Mouse (Mus musculus): ENCODE measurements around the gene Mamdc4.
"Not testable (repeated sequence)": the region's sequence is repeated elsewhere in the genome, so short reads cannot be mapped to it uniquely, and the experiment has no call there.

Gene Mamdc4

DNA sequence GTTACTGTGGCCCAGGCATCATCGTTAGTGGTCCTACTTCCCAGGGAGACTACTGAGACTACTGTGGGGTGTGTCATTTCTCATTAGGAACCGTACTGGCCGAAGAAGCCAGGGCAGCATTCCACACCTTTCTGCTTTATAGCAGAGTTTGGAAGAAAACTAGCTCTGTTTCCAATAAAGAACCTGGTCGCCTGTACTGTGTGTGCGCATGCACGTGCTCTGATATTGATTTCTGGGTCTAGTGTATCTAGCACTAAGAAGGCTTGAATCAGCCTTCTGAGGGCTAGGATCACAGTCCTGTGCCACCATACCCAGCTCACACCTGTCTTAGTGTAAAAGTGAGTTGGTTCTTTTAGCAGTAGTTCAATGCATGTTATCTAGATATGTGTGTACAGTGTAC is 15.9 kb downstream of the Mamdc4 start:
- no peak for DNase-seq

DNA sequence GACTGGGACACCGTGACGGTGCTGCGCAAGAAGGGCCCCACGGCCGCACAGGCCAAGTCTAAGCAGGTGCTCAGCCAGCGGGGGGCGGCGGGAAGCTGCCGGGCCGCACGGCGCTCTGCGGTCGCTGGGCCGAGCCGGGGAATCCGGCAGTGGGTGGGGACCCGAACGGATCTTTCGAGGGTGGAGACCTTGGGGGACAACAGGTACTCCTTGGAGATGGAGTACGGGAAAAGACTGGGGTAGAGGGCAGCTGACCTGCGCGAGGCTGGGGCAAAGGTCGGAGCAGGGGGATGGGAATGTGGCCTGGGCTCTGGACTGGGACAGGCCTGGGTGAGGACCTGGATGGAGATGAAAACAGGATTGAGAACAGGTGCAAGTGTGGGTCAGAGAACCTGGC is 16.7 kb downstream of the Mamdc4 start:
- no peak for DNase-seq

DNA sequence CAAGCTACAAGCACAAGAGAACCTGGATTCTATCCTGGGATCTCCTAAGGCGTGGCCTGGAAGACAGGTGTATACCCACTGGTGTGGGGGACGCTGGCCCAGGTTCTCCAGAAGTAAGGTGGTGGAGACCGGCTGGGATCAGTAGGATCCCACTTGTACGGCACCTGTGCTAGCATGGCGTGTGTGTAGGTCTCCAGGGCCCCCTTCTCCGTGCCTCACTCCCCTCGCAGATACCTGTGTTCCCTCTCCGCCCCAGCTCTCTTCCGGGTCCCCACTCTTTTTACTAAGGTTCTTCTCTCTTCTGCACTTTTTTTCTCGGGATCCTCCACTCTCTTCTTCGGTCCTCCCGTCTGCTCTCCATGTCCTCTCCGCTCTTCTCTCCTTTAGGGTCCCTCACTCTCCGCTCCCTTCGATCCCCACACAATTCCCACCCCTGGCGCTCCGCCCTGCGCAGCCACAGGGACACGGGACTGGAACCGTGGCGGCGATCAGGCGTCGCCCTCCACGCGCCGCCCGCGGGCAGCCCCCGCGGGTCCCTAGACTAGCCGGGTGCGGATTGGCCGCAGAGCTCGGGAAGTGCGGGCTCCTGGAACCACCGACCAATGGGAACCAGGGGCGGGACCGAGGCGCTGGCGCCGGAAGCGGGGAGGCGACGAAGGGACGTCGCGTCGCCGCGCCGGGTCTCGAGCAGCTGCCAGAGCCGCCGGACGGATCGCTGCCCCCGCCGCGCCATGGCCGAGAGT is 17.3 kb downstream of the Mamdc4 start, which contains the start of gene Edf1:
TSS of gene Edf1 (plus strand) at position 627 of the 743 bp plus-strand sequence.
- peak; percentile 93 for DNase-seq

DNA sequence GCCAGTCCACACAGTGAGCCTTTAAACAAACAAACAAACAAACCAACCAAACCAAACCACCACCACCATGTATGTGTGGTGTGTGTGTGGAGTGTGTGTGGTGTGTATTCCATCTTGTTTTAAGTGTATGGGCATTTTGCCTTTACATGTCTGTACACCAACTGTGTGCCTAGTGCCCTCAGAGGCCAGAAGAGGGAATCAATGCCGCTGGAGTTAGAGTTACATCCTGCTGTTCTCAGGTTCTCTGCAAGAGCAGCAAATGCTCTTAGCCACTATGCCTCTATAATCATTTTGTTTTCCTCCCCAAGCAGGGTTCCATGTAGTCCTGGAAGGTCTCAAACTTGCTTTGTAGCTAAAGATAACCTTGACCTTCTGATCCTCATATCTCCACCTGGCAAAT is 18.3 kb downstream of the Mamdc4 start:
- no peak for DNase-seq

DNA sequence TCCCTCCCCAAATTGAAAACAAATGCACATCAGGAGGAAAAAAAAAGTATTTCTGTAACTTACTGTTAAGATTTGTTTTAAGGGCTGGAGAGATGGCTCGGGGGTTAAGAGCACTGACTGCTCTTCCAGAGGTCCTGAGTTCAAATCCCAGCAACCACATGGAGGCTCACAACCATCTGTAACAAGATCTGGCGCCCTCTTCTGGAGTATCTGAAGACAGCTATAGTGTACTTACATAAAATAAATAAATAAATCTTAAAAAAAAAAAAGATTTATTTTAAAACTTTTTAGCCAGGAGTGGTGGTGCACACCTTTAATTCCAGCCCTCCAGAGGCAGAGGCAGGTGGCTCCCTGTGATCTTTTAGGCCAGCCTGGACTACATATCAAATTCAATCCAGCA is 19.2 kb downstream of the Mamdc4 start:
- not testable (repeated sequence) for DNase-seq

DNA sequence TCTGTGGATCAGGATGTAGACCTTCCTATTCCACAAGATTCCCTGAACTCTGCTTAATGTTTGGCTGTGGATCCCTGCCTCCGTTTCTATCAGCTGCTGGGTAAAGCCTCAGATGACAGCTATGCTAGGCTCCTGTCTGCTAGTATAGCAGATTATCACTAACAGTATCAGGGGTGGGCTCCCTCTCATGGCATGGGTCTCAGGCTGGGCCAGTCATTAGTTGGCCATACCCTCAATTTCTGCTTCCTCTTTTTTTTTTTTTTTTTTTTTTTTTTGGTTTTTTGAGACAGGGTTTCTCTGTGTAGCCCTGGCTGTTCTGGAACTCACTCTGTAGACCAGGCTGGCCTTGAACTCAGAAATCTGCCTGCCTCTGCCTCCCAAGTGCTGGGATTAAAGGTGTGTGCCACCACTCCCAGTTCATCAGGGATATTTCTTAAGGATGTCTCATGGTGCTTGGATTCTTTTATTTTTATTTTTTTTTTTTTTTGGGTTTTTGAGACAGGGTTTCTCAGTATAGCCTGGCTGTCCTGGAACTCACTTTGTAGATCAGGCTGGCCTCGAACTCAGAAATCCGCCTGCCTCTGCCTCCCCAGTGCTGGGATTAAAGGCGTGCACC is 21.4 kb downstream of the Mamdc4 start:
- DNase-seq: not testable (repeated sequence)

DNA sequence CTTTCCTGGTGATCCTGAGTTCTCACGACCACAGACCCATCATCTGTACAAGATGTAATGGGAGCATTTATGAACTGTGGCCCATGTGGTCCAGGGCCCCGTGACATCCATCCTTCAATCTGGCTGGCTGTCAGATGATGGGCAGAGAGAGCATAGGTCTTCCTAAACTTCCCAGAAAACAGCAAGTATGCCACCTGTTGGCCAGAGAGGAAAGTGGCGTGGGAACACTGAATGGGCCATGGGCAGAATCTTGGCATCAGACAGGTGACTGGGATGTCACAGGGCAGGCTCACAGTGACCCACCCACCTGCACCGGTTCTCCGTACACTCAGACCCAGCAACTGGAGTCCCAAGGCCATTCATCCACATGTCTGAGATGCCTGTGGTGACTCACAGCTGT is 23.5 kb downstream of the Mamdc4 start:
- DNase-seq: peak; percentile 54

DNA sequence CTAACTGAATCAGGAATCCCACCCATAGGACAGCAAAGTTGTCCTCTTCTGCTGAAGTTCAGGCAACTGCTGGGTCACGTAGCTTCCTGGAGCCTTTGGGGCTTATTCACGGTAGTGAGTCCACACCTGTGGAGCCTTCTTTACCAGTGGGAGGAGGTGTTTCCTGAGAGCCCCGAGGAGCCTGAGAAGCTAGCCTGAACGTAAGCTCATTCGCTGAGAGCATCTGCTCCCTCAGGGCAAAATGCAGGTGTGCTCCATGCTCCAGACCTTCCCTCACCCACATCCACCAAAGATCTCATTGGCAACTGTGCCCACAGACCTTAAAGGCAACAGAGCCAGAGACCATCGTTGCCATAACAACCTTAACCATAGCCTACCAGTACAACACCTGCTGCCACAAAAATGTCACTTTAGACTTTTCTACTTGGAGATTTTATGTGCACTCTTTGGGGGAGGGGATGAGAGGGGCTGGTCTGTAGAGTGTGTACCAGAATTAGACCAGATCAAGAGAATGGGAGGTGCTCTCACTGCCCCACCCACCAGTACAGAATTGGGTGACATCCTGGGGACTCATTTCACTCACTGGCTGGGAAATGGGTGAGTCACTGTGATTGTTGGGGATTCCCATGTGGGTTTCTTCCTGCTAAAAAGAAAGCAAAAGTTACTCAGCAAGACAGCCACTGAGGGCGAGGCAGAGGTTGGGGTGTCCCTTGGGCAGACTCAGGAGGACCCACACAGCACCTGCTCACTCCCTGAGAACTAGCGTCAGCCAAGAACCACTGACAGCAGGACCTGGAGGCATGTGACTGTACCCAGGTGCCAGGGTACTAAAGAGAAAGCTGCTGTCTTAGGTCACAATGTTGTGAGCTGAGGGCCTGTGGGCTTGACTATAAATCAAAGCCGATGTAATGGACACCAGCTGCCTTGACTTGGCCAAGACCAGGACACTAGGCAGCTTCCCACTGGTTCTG is 25.3 kb downstream of the Mamdc4 start:
- no peak for DNase-seq

DNA sequence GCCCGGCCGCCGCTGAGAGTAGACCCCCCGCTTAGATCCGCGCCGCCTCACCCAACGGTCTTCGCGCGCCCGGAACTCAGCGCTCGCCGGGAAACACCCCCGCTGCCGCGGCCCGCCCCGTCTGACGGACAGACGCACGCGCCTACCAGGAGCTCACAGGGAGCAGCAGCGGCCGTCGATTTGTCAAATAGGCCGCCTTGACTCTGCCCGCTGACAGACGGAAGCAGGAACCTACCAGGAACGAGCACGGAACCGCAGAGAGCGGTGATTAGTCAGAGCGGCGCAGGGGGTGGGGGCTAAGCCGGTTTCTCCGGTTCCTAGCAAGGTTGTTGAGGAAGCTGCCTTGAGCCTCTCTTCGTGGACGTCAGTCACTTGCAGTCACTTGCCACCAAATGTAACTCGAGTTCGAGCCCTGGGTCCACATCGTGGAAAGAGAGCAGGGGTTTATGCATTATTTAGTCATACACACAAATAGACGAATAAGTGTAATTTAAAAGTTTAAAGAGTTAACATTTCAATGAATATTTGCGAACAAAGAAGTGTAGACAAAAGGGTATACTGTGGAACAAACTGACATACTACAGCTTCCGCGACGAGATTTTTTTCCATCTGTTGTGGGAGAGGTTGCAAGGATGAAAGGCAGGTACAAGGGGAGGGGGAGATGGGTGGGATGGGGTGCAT is 27.7 kb downstream of the Mamdc4 start, which contains the start of gene Traf2:
TSS of gene Traf2 (minus strand) at position 130 of the 681 bp plus-strand sequence.
- peak; percentile 98 for DNase-seq

DNA sequence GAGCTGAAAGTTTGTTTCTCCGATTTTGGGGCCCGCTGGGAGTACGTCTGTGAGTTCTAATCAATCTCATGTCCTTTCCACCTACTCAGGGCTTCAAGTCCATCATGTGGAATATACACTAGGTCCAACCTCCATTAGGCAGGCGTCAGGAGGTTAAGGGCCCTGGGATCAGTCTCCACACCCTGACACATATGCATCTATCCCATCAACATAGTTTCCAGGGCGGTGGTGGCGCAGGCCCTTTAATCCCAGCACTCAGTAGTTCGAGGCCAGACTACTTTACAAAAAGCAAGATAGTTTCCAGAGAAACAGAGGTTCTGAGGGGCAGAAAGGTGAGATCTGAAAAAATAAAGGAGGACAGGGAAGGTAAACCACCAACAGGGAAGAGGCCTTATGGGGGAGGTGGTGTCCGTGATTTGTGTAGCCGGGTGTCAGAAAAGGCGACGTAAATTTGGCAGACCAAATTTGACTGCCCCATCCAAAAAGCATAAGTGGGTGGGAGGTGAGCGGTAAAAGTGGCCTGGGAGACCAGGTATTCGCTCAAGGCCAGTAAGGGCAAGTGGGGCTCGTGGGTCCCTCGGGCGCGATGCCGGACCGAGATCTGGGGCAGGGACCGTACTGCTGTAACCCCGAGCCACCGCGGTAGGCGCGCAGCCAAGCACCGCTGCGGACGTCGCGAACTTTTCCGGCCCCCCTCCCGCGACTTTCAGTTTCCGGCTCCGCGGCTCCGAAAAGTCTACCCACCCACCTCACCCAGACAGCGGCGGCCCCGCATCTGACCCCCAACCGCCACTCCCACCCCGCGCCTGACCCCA is 28.4 kb downstream of the Mamdc4 start:
- no peak for DNase-seq

DNA sequence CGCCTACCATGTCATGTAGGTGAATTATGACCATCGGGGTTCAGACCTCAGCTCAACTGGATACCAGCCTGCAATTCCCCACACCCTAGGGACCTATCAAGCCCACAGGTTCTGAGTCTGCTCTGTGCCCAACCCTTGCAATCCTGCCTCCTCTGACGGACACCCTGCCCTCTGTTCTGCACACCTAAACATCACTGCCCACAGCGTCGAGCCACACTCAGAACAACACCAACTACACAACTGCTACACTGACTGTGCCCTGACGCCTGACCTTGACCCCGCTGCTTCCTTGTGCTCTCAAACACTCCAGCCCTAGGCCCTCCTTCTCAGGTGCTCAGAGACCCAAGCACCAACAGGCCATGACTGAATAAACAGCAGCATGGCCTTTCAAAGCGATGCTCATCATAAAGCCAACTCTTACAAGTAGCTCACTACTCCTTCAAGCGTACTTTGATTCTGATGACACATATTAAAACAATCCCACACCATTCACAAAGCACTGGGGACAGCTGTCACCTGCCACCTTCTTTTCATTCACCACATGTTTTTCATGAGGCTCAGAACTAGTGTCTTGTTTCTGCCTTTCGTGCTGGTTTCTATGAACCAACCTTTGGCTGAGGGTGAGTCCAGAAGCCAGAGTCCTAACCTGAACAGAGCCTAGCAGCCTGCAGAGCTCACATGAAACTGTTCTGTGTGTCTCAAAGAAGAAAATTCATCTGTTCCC is 32.8 kb downstream of the Mamdc4 start:
- DNase-seq: no peak

DNA sequence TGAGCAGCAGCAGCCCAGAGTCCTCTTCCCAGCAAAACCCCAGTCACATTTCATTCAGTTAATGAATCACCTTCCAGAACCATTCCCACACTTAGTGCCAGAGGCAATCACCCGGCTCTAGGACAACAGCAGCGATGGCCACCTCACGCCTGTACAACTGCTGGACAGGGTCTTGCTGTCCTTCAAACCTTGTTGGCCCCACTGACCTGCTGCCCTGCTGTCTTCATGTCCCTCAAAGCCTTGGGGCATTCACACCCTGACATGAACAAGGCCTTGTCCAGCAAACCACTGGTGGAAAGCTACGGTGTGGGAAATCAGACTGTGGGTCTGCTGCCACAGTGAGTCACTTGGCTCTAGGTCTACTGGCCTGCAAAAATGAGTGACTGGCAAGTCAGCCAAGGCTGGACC is 34.1 kb downstream of the Mamdc4 start:
- DNase-seq: no peak

DNA sequence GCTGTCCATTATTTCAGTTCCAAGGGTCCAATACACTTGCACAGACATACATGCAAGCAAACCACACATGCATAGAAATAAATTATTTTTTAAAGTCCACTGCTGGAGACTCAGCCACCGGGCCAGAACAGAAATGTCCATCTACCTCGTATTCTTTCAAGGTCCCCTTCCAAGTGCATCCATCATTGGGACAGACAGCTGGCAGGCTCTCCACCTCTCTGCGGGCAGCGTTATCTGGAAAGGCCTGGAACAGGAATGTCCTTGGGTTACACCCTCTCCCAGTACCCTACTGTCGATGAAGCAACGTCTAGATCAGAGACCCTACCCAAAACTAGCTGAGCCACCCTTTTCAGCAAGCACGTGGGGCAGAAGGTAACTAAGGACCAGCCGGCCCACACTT is 38.1 kb downstream of the Mamdc4 start:
- DNase-seq: no peak

DNA sequence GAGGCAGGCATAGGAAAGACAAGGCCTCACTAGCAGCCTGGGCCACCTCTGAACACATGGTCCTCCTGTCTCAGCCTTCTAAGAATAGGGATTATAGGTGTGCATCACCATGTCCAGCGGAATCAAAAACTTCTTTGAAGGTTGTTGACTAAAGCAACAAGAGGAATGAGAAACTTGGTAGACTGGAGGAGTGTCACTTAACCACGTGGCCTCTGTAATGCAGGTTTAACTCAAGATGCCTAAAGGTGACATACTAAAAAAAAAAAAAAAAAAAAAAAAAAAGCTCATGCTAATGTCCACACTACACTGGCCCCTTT is 39.8 kb downstream of the Mamdc4 start:
- DNase-seq: no peak

DNA sequence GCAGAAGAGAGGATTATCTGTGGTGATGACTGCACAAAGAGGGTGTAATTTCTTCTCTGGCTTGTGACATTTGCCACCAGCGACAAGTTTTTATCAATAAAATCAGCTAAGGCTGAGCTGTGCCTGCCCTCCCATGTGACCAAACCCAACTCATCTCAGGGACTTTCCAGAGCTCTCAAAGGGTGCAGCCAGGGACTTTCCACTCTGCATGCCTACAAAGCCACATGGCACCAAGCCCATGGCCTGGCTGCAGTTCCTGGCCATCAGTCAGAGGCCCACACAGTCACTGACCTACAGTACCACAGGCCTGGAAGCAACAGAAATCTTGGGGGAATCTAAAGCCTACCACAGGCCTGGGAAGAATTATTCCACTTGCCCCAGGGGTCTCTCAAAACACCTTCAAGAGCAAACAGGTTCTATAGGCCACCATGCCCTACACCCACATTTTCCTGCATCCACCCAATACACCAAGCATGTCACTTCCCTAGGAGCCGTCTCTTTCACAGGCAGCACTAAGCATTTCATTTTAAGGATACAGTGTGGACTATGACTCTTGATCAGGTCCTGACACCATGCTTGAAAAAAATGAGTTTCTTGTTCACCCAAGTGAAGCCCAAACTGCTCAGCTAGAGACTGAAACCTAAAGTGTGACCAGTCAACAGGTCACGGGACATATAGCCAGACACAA is 40.3 kb downstream of the Mamdc4 start:
- peak; percentile 72 for DNase-seq

DNA sequence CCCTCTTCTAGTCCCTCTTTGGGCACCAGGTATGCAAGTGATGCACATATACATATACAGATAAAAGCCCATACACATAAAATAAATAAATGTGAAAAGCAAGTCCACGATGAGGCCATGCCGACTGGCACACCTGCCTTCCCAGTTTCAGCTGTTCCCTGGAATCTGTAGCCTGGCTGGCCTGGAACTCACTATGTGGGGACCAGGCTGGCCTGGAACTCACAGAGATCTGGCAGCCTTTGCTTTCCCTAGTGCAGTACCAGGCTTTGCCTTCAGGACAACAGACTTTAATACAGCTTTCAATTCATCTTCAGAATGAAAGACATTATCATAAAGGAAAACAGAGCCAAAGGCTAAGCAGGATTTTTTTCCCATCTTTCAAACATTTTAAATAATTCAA is 40.9 kb downstream of the Mamdc4 start:
- no peak for DNase-seq

DNA sequence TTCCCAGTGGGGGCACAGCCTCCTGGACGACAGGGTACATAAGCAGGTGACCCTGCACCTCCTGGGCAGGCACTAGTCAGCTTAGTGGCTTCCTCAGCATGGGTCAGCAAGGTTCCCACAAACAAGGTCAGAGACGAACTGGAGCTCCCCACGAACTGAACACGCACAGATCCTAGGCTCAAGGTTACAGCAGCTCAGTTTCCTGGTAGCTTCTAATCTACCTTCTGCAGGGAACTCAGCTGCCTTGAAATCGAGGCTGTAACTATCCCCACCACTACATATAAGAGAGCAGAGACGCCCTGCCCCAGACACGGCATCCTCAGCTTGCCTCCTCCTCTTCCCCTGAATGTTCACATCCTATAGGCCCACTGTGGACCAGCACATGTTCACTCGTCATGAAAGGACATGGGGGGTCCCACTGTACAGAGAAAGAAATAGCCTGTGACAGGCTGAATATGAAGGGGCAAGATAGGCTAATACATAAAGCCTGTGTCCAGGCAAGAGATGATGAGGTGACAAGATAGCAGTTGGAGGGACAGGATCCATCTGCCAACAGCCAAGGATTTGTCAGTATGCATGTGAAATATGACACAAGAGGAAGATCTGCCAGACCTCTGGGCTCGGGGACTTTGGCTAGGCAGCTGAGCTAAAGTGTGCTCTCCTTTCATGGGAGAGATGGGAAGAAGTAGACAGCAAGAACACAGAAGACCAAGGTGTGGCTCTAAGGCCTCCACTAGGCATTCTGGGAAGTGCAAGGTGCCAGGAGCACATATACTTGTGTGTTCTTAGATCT is 47.9 kb downstream of the Mamdc4 start:
- DNase-seq: no peak
